Mouse (Mus musculus) stomach, embryonic 16.5 days (tissue): Measurements from ENCODE around the gene Gm20715. TPM values are rescaled to one million over a fixed set of nuclear protein-coding genes. Genes with fewer than 3 reads are reported as not detected.
"Not testable (repeated sequence)": the region's sequence is repeated elsewhere in the genome, so short reads cannot be mapped to it uniquely, and the experiment has no call there.

Source experiments
- ATAC-seq: fragments of 200-750 bp; cut with Nextera tagmentation; 2 replicates; pipeline ENCODE4 v1.8.0; 2017; ENCODE audit warnings: moderate number of reproducible peaks, moderate TSS enrichment; ENCODE audit not compliant: insufficient read depth, low FRiP score
- H3K27ac ChIP-seq: fragments of 300-500 bp; sonication (generic); 2 replicates; pipeline ENCODE4 v1.5.1; 2014; ENCODE audit warnings: low read length
- H3K27me3 ChIP-seq: fragments of 300-500 bp; sonication (generic); 2 replicates; pipeline ENCODE4 v1.6.1; 2014; ENCODE audit warnings: low read length, control low read depth, mixed read lengths; ENCODE audit not compliant: control insufficient read depth, insufficient read depth
- H3K36me3 ChIP-seq: fragments of 300-500 bp; sonication (generic); 2 replicates; pipeline ENCODE4 v1.6.1; 2014; ENCODE audit warnings: low read length; ENCODE audit not compliant: control insufficient read depth, insufficient read depth
- H3K4me1 ChIP-seq: fragments of 300-500 bp; sonication (generic); 2 replicates; pipeline ENCODE4 v1.6.1; 2014; ENCODE audit warnings: low read length, control low read depth, mixed read lengths; ENCODE audit not compliant: control insufficient read depth, insufficient read depth
- H3K4me2 ChIP-seq: fragments of 300-500 bp; sonication (generic); 2 replicates; pipeline ENCODE4 v1.6.1; 2014; ENCODE audit warnings: low read depth, low read length, mixed read lengths
- H3K4me3 ChIP-seq: fragments of 300-500 bp; sonication (generic); replicated peaks from 2 replicates; pipeline ENCODE4 v1.5.1; 2014; ENCODE audit warnings: mild to moderate bottlenecking, low read length
- H3K9ac ChIP-seq: fragments of 300-500 bp; sonication (generic); 2 replicates; pipeline ENCODE4 v1.6.1; 2014; ENCODE audit warnings: low read length
- H3K9me3 ChIP-seq: fragments of 300-500 bp; sonication (generic); replicated peaks from 2 replicates; pipeline ENCODE4 v1.6.1; 2016; ENCODE audit warnings: low read length, control low read depth; ENCODE audit not compliant: control insufficient read depth
- WGBS: fragments of 180-500 bp; shearing (Covaris S2); extraction: QIAGEN DNeasy Blood & Tissue Kit; methylation state at CpG from one replicate; pipeline ENCODE4 v1.1.7; 2014; 5-methylcytosine and 5-hydroxymethylcytosine counted together
- polyA plus RNA-seq: library from polyadenylated mRNA; unstranded; fragments of >200 nt; fragmentation: Nextera tagmentation; extraction: Ambion mirVana; gene quantifications from 2 replicates; pipeline ENCODE4 v1.2.1, GENCODE M21; 2015

The Gm20715 gene
- polyA plus RNA-seq, 1 experiment from 2014 or later: not detected

- no peaks in the 10 kb centered on the region for H3K4me1 ChIP-seq
- WGBS: 44% methylated on average over 3 of the region's 3 CpGs
- H3K4me3 ChIP-seq: no peak overlapping the region
- H3K9ac ChIP-seq: no peak overlapping the region
- no peak overlapping the region for H3K4me2 ChIP-seq
- no peaks in the 10 kb centered on the region for H3K36me3 ChIP-seq
- no peak overlapping the region for H3K27ac ChIP-seq
- ATAC-seq: no peak
- H3K9me3 ChIP-seq: no peaks in the 10 kb centered on the region
- H3K27me3 ChIP-seq: no peaks in the 10 kb centered on the region
Measured at GRCm38 (mm10) chr7:6456399-6456798, 46.3 kb downstream of the Gm20715 start.

- H3K36me3 ChIP-seq: no peaks in the 10 kb centered on the region
- no peak within 1 kb of the TSS for H3K9ac ChIP-seq
Measured at GRCm38 (mm10) chr7:6466951-6467350, 56.9 kb downstream of the Gm20715 start, which contains the start of gene Olfr1346. TSS of gene Olfr1346 (plus strand) at chr7:6467101.

GRCm38 (mm10) chr7:6477633-6478032 lies 67.6 kb downstream of the Gm20715 start:
- H3K27me3 ChIP-seq, H3K9ac ChIP-seq, H3K9me3 ChIP-seq, H3K27ac ChIP-seq, H3K4me1 ChIP-seq, H3K4me2 ChIP-seq, H3K4me3 ChIP-seq, H3K36me3 ChIP-seq, ATAC-seq: not testable (repeated sequence)
- 64% methylated on average over 2 of the region's 2 CpGs for WGBS

More at GRCm38 (mm10) chr7:6466951-6467350, 56.9 kb downstream of the Gm20715 start, which contains the start of gene Olfr1346:
- no peak for ATAC-seq
- Histone ChIP-seq H3K4me3 (no peak within 1 kb of the TSS), H3K4me2 (no peak within 1 kb of the TSS), H3K27ac (no peak within 1 kb of the TSS), H3K9me3 (no peaks in the 10 kb centered on the region), H3K27me3 (no peaks in the 10 kb centered on the region), H3K4me1 (no peaks in the 10 kb centered on the region)

GRCm38 (mm10) chr7:6486841-6487240 lies 76.8 kb downstream of the Gm20715 start, which contains the start of gene Olfr5:
TSS of gene Olfr5 (minus strand) at chr7:6486941.
- H3K36me3 ChIP-seq: no peaks in the 10 kb centered on the region
- no peak within 1 kb of the TSS for H3K4me3 ChIP-seq
- no peak for ATAC-seq
- no peaks in the 10 kb centered on the region for H3K9me3 ChIP-seq
- H3K27me3 ChIP-seq: no peaks in the 10 kb centered on the region
- WGBS: 26% methylated on average over 2 of the region's 2 CpGs
- no peak within 1 kb of the TSS for H3K27ac ChIP-seq
- H3K4me2 ChIP-seq: no peak within 1 kb of the TSS
- no peaks in the 10 kb centered on the region for H3K4me1 ChIP-seq
- no peak within 1 kb of the TSS for H3K9ac ChIP-seq

Other genes with a start within 250 kb of the Gm20715 start
- gene Zfp444, start 238.1 kb upstream of the Gm20715 start, polyA plus RNA-seq: 28.8 and 32.7 TPM in 2 replicates
- not detected in 2 replicates for gene Galp, start 213.2 kb upstream of the Gm20715 start, polyA plus RNA-seq
- not detected in 2 replicates for gene Zscan5b, start 188.0 kb upstream of the Gm20715 start, polyA plus RNA-seq
- not detected in 2 replicates for gene Epp13, start 157.6 kb upstream of the Gm20715 start, polyA plus RNA-seq
- gene Zfp667, start 123.7 kb upstream of the Gm20715 start, polyA plus RNA-seq: 7.4 and 9.8 TPM in 2 replicates
- gene Zfp583, start 79.0 kb upstream of the Gm20715 start, polyA plus RNA-seq: 4.6 and 5.9 TPM in 2 replicates
- gene Gm3854, start 66.5 kb upstream of the Gm20715 start, polyA plus RNA-seq: 1.3 and 1.7 TPM in 2 replicates
- 2.8 and 3.0 TPM in 2 replicates for gene Zfp78, start 47.0 kb upstream of the Gm20715 start, polyA plus RNA-seq
- gene Zfp28, start 27.0 kb upstream of the Gm20715 start, polyA plus RNA-seq: 6.4 and 6.7 TPM in 2 replicates
- 0.31 TPM in 1 of 2 replicates, not detected in the other for gene Smim17, start 11.6 kb upstream of the Gm20715 start, polyA plus RNA-seq
- gene Olfr1344, start 28.4 kb downstream of the Gm20715 start, polyA plus RNA-seq: not detected in 2 replicates
- gene Olfr1336, start 45.9 kb downstream of the Gm20715 start, polyA plus RNA-seq: not detected in 2 replicates
- not detected in 2 replicates for gene Olfr1346, start 56.8 kb downstream of the Gm20715 start, polyA plus RNA-seq
- gene Olfr5, start 76.7 kb downstream of the Gm20715 start, polyA plus RNA-seq: not detected in 2 replicates
- gene Olfr1347, start 89.5 kb downstream of the Gm20715 start, polyA plus RNA-seq: not detected in 2 replicates
- not detected in 2 replicates for gene Olfr1348, start 98.5 kb downstream of the Gm20715 start, polyA plus RNA-seq
- not detected in 2 replicates for gene Olfr1349, start 112.7 kb downstream of the Gm20715 start, polyA plus RNA-seq
- not detected in 2 replicates for gene Olfr1350, start 154.6 kb downstream of the Gm20715 start, polyA plus RNA-seq